Mouse (Mus musculus) layer of hippocampus, adult 8-10 months (tissue): ENCODE measurements at regions not wholly inside any gene's neighbourhood (a gene's known extent, or its start where the extent isn't known, plus 50 kb on each side); places are given as distances from the start of the nearest gene placed in this dataset.

Experiments used
- DNase-seq, 2 experiments: peaks; one replicate each; pipeline ENCODE4 v3.0.0; 2022; ENCODE audit warnings: low spot score in 2 of 2

- DNase-seq: no peak
Measured at GRCm38 (mm10) chr7:95810096-95810495, 360.9 kb upstream of the Tenm4 start.

DNA sequence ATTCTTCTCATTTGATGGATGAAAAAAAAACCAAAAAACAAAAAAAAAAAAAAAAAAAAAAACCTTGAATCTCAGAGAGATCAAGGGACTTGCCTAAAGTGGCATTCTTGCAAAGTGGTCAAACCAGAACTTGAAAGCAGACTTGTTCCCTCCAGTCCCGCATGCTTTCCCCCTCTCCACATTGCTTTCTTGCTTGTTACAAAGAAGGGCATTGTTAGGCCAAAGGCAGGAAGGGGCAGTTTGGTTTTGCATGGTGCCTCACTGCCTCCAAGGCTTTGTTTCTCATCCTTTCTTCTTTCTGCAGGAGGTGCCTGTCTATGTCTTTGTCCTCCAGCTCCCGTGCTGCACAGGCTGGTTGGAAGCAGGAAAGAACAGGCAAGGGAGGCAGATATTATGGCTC lies 356.2 kb upstream of the Tenm4 start:
- no peak for DNase-seq

- no peak for DNase-seq
Measured at GRCm38 (mm10) chr7:95823539-95823938, 347.5 kb upstream of the Tenm4 start.

DNA sequence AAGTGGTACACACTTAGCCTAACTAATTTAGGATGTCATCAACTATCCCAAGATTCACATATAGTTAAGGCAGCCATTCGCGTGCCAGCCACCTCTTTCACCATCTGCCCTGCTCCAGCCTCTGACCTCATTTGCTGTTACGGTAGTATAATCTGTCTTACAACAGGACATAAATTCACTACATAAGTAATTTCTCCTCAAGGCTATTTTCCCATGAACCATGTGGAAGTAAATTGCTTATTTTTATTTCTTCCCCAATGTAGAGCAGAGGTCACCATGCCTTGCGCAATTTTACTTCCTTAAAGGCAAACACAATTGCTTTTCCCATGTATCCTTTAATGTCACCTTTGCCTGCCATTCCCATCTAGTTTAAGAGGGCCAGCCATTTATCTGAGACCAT lies 341.2 kb upstream of the Tenm4 start:
- DNase-seq: no peak

DNA sequence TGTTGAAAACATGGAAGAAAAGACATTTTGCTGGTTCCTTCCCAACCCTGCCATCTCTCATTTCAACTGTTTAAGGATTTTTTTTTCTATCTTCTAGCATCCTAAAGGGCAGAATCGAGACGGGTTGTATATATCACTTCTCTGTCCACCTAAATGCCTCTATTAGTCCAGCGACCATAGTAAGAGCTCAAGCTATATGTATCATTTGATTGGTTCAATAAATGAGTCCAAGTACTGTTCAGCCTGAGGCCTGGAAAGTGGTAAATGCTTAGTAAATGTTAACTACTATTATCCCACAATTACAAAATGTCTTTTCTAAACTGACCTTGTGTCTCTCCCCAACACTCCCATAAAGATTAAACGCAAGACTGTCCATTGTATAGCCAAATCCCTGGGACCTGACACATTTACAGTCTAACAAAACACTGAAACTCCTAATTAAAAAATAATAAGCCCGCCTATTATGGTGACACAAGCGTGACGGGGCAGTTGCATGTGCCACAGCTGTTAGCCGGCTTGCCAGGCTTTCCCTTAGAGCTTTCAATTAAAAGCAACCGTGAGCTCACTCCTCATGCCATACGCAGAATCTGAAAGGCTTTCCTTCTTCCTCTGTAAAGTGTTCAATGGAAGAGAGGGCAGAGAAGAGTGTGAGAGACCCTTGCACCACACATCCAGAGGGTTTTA lies 336.7 kb upstream of the Tenm4 start:
- no peak for DNase-seq

GRCm38 (mm10) chr7:95840476-95840875 lies 330.6 kb upstream of the Tenm4 start:
- no peak for DNase-seq

DNA sequence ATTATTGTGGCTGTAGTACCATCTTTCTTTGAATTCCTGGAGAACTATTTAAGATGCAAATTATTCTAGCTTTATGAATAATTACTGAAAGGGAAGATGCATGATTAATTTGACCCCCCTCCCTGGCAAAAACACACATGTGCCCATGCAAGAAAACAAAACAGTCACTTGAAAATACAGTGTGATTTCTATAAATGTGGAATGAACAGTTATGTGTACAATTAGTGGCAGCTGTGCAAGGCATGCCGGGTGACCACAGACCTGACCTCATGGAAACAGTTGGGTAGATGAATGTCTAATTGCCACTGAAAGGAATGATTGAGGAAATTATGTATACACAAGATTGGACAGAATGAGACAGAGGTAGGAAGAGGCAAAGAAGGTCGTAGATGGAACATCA lies 321.2 kb upstream of the Tenm4 start:
- DNase-seq: no peak

GRCm38 (mm10) chr7:95852630-95853029 lies 318.4 kb upstream of the Tenm4 start:
- no peak for DNase-seq

DNA sequence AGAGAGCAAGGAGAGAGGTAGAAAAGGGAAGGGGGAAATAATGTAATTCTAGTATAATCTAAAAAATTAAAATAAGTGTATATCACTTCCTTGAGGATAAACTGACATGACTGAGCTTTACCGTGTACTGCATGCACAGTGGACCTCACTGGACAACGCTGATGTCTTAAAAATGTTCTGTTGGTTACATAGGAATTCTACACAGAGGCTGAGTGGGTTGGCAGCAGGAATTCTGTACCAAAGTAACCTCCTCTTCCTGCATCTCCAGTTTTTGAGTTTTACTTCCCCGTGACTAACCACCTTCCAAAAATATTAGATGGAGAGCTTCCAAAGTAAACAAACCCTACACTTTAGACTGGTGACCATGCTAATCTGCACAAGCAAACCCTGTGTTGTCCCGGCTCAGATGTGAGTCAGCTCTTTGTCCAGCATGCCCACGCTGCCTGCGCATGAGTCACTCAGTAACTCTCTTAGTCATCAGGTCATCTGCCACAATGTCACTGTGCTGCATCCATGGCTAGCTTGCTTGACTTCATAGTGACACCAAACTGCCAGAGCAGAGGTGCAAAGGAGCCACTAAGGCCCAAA lies 317.7 kb upstream of the Tenm4 start:
- peak; percentile 7 to 15 for DNase-seq

DNA sequence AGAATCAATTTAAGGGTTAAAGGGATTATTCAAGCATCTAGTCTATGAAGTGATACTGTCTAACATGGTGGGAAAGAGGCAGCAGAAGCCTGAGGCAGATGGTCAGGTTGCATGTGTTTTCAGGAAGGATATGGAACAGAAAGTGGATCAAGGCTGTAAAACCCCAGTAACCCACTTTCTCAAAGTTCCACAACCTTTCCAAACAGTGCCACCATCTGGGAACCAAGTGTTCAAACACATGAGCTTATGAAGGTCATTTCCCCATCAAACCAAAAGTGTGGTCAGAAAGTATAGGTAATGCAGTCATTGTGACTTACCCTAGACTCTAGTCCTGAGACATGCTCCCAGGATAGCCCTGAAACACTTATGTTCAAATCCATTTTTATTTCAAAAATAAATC lies 312.8 kb upstream of the Tenm4 start:
- no peak for DNase-seq

GRCm38 (mm10) chr7:95864233-95864632 lies 306.8 kb upstream of the Tenm4 start:
- no peak for DNase-seq

DNA sequence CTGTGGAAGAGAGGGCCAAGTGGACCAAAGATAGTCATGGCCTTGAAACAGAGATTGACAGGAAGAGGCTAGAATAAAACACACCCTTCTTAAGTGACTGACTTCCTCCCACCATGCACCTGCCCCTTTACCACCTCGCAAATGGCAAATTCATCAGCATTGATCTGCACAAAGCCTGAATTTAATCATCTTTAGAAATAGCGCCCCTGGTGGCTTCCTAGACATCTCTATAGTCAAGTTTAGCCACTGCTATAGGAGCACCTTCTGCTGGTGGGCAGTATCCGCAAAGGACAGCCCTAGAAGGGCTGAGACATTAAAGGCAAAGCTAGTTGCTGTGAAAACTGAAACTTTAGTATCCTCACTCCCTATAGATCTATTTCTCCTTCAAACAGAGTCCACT lies 305.8 kb upstream of the Tenm4 start:
- DNase-seq: no peak

GRCm38 (mm10) chr7:95868753-95869152 lies 302.3 kb upstream of the Tenm4 start:
- DNase-seq: no peak

GRCm38 (mm10) chr7:95880576-95881267 lies 290.3 kb upstream of the Tenm4 start:
- no peak for DNase-seq

GRCm38 (mm10) chr7:95901524-95901923 lies 269.5 kb upstream of the Tenm4 start:
- no peak for DNase-seq

- no peak for DNase-seq
Measured at GRCm38 (mm10) chr7:95914406-95915080, 256.5 kb upstream of the Tenm4 start.

GRCm38 (mm10) chr7:95919932-95920331 lies 251.1 kb upstream of the Tenm4 start:
- no peak for DNase-seq

- no peak for DNase-seq
Measured at GRCm38 (mm10) chr7:95924805-95925204, 246.2 kb upstream of the Tenm4 start.

DNA sequence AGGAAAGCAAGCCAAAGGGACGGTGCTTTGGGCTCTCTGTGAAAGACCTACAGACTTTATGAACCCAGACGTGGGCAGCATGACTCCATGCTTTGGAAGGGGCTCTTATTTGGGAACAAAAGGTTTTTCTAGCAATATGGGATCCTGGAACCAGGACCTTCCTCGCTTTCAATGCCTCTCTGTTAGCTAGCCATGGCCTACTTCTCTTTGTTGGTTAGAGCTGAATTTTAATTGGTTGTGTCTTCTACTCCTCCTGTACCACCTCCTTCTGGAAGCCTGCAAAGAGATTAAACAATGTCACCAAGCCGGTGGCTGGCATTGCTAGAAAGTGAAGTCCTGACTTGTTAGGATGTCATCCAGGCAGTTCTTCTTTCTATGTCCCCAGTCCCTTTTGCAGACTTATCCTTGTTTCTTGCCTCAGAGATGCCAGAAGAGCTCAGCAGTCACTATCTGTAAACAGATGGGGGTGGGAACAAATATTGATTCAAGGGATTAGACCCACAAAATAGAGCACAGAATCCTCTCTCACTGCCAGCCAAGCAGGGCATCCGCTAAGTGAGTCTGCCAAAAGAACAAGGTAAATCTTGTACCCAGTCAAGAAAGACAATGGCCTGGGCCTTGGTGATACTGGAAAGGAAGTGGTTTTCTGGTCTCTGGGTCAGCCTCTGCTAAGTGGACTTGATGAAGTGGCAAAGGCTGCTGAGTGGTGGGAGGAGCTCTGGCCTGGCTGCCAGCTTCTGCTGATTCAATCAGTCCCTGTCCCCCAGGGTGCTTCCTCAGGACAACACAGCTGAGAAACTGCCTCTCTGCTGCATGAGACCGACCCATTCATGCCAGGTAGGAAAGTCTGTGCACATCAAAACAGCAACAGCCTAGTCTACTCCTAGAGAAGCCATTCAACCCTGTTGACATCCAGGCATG lies 244.7 kb upstream of the Tenm4 start:
- DNase-seq: peak; percentile 10 to 34

DNA sequence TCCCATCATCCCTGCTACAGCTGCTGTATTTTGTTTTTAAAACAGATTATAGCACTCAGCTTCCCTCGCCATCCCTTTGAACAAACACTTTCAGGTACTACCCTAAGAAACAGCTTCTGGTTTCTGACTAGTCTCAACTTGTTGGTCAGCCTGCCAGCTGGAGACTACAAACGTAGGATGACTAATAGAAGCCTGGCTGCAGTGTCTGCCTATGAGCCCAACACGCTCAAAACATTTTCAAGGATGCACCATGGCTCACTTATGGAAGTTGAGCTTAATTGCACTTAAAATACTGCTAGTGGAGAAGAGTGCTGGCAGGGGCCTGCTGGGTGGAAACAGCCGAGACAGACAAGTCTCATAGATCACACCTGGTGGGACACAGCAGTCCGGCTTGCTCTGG lies 234.4 kb upstream of the Tenm4 start:
- DNase-seq: peak; percentile 16 to 19

GRCm38 (mm10) chr7:95943420-95943819 lies 227.6 kb upstream of the Tenm4 start:
- DNase-seq: no peak
